Comparison of ENCODE assay signal across 16 mouse cellular contexts in genomic region chr6:99818486-99818885, GRCm38 (mm10).
"Had no signal": no experiment of that assay in that cellular context is flagged by ENCODE, and none has a peak within 500 bp of the region (broad histone marks: within the 10 kb centered on the region; RNA-seq: fewer than 3 reads in every experiment).

No protein-coding gene starts in this region.

- H3K9ac ChIP-seq: intestine, embryonic 15.5 days; limb, embryonic 12.5 days; liver, embryonic 13.5 days; liver, postnatal 0 days; midbrain, embryonic 12.5 days had no signal

- H3K36me3 ChIP-seq: intestine, embryonic 15.5 days; limb, embryonic 12.5 days; liver, embryonic 13.5 days; midbrain, embryonic 12.5 days had no signal

- H3K4me3 ChIP-seq: intestine, embryonic 15.5 days; limb, embryonic 12.5 days; liver, embryonic 13.5 days; megakaryocyte, embryonic 14.5 days; midbrain, embryonic 12.5 days had no signal

- H3K27ac ChIP-seq: intestine, embryonic 15.5 days; limb, embryonic 12.5 days; liver, embryonic 13.5 days; macrophage; midbrain, embryonic 12.5 days had no signal

- H3K9me3 ChIP-seq: intestine, embryonic 15.5 days; limb, embryonic 12.5 days; liver, embryonic 13.5 days; megakaryocyte, embryonic 14.5 days; midbrain, embryonic 12.5 days had no signal

- H3K4me1 ChIP-seq: intestine, embryonic 15.5 days; liver, embryonic 13.5 days; megakaryocyte, embryonic 14.5 days had no signal

- DNase-seq: kidney, adult 9 months; kidney, postnatal 10 days; kidney, postnatal 4 days; liver; liver, embryonic 13.5 days; liver, postnatal 0 days; lung, postnatal 10 days; right cerebral cortex, adult 18-20 months; right cerebral cortex, postnatal 25 days; thymus, postnatal 14 days had no signal

- H3K4me2 ChIP-seq: intestine, embryonic 15.5 days; limb, embryonic 12.5 days; liver, embryonic 13.5 days; midbrain, embryonic 12.5 days had no signal

- ATAC-seq: intestine, embryonic 15.5 days; liver, postnatal 0 days; midbrain, embryonic 16.5 days had no signal

- H3K27me3 ChIP-seq: intestine, embryonic 15.5 days; liver, embryonic 13.5 days had no signal
